Mouse (Mus musculus): ENCODE results near the gene Lce3c. TPM values are rescaled to one million over a fixed set of nuclear protein-coding genes. Genes with fewer than 3 reads are reported as not detected.

Lce3c gene
- not detected in 2 replicates for polyA plus RNA-seq (2021; fragmentation: Nextera tagmentation)
- long read RNA-seq, experiment 1: 0 reads
- long read RNA-seq, experiment 2: 0 reads

GRCm38 (mm10) chr3:92944186-92944585, at the start of gene Lce3c:
Gene Lce3c (plus strand): TSS chr3:92944486.

DNA sequence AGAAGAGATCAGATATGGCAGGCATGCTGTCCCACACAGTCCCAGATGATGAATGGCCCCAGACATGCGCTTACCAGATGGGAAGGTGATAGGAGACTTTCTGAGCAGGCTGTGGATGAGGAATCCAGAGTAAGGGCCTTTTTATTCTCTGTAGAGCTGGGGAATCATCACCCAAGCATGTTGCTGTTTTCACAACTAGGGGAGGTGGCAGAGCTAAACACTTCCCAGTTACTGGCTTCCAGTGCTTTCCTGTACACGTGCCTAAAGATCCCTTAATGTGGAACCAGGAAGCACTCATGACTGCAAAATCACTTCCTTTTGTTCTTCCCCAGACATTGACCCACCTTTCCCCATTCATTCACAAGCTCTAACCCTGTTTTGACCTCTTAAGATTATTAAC, 18.2 kb upstream of the Lce3c start, which contains the start of gene Lce3a:
TSS of gene Lce3a (minus strand) at position 101 of the 400 bp plus-strand sequence.

GRCm38 (mm10) chr3:92932679-92933078, 11.6 kb upstream of the Lce3c start, which contains the start of gene Lce3b:
Gene Lce3b (plus strand): TSS chr3:92932979.

GRCm38 (mm10) chr3:92957090-92957489, 12.8 kb downstream of the Lce3c start, which contains the start of gene Lce3d:
Gene Lce3d (plus strand): TSS chr3:92957390.

DNA sequence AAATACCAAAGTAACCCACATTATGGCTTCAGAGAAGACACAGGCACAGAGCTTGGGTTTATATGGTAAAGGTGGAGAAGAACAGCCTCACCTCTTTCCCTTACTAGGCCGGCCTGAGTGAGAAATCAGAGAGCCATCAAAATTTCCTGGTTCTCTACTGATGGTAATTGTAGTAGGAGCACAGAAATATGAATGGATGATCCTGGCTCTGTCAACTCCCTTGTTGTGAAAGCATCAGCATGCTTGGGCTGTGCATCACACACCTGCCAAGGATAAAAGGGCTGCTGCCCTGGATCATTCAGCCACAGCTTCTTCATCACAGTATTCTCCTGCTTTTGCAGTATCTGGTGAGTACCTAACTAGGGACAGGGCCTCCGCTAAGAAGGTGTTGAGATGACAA, 22.5 kb downstream of the Lce3c start, which contains the start of gene Lce3e:
TSS of gene Lce3e (plus strand) at position 301 of the 400 bp plus-strand sequence.

DNA sequence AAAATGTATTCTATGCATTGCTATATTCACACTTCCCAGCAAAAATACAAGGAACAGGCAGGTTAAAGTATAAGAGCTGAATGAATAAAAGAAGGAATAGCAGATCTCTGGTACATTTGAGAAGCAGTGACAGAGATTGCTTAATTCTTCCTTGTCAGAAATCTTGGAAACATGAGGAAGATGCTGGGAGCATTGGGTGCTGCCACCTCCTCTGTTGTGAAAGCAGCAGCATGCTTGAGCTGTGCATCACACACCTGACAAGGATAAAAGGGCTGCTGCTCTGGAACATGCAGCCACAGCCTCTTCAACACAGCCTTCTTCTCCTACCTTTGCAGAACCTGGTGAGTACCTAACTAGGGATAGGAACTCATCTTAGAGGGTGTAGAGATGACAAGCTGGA, 47.6 kb downstream of the Lce3c start, which contains the start of gene Lce3f:
TSS of gene Lce3f (plus strand) at position 301 of the 400 bp plus-strand sequence.

Other genes starting within 250 kb of the Lce3c start
- not detected in 2 replicates for gene Lce1e, start 235.4 kb upstream of the Lce3c start, polyA plus RNA-seq (2021; fragmentation: Nextera tagmentation)
- gene Lce1f, start 224.1 kb upstream of the Lce3c start, polyA plus RNA-seq (2021; fragmentation: Nextera tagmentation): not detected in 2 replicates
- not detected in 2 replicates for gene Gm38119, start 205.4 kb upstream of the Lce3c start, polyA plus RNA-seq (2021; fragmentation: Nextera tagmentation)
- gene Lce1g, start 192.1 kb upstream of the Lce3c start, polyA plus RNA-seq (2021; fragmentation: Nextera tagmentation): not detected in 2 replicates
- gene Lce1h, start 179.4 kb upstream of the Lce3c start, polyA plus RNA-seq (2021; fragmentation: Nextera tagmentation): not detected in 2 replicates
- gene Lce1i, start 165.6 kb upstream of the Lce3c start, polyA plus RNA-seq (2021; fragmentation: Nextera tagmentation): not detected in 2 replicates
- gene Lce1j, start 154.0 kb upstream of the Lce3c start, polyA plus RNA-seq (2021; fragmentation: Nextera tagmentation): not detected in 2 replicates
- not detected in 2 replicates for gene Lce1k, start 136.6 kb upstream of the Lce3c start, polyA plus RNA-seq (2021; fragmentation: Nextera tagmentation)
- gene Kprp, start 117.2 kb upstream of the Lce3c start, polyA plus RNA-seq (2021; fragmentation: Nextera tagmentation): not detected in 2 replicates
- not detected in 2 replicates for gene Lce1l, start 93.2 kb upstream of the Lce3c start, polyA plus RNA-seq (2021; fragmentation: Nextera tagmentation)
- gene 2310050C09Rik, start 74.3 kb upstream of the Lce3c start, polyA plus RNA-seq (2021; fragmentation: Nextera tagmentation): not detected in 2 replicates
- not detected in 2 replicates for gene Lce3a, start 18.3 kb upstream of the Lce3c start, polyA plus RNA-seq (2021; fragmentation: Nextera tagmentation)
- not detected in 2 replicates for gene Lce3b, start 11.5 kb upstream of the Lce3c start, polyA plus RNA-seq (2021; fragmentation: Nextera tagmentation)
- not detected in 2 replicates for gene Lce3d, start 12.9 kb downstream of the Lce3c start, polyA plus RNA-seq (2021; fragmentation: Nextera tagmentation)
- gene Lce3e, start 22.6 kb downstream of the Lce3c start, polyA plus RNA-seq (2021; fragmentation: Nextera tagmentation): not detected in 2 replicates
- gene Lce3f, start 47.7 kb downstream of the Lce3c start, polyA plus RNA-seq (2021; fragmentation: Nextera tagmentation): not detected in 2 replicates
- not detected in 2 replicates for gene Crct1, start 71.2 kb downstream of the Lce3c start, polyA plus RNA-seq (2021; fragmentation: Nextera tagmentation)
- not detected in 2 replicates for gene Lce1m, start 74.6 kb downstream of the Lce3c start, polyA plus RNA-seq (2021; fragmentation: Nextera tagmentation)
- not detected in 2 replicates for gene Gm4858, start 124.3 kb downstream of the Lce3c start, polyA plus RNA-seq (2021; fragmentation: Nextera tagmentation)
- not detected in 2 replicates for gene Crnn, start 200.3 kb downstream of the Lce3c start, polyA plus RNA-seq (2021; fragmentation: Nextera tagmentation)

All from left cerebral cortex, adult 6 months (tissue).